Mouse (Mus musculus): Measurements from ENCODE around the gene Agk.

Agk gene

GRCm38 (mm10) chr6:40388660-40389059 is 63.7 kb downstream of the Agk start:
- Histone ChIP-seq H3K27me3 (ENCODE audit: insufficient read depth, low read length) (no peaks in the 10 kb centered on the region), H3K4me3 (replicated peaks; ENCODE audit: low read length) (no peak overlapping the region), H3K9me3 (ENCODE audit: low read length) (peaks cover 30% of the 10 kb centered on the region), H3K4me1 (replicated peaks; ENCODE audit: low read depth, low read length) (no peaks in the 10 kb centered on the region), H3K36me3 (ENCODE audit: insufficient read depth, low read length) (peaks cover 81% of the 10 kb centered on the region)
- TF ChIP-seq CTCF (conservative IDR thresholded peaks at IDR 0.05; ENCODE audit: low read length) (no peak), POU5F1 (IDR thresholded peaks at IDR 0.05; ENCODE audit: borderline replicate concordance, low read length) (no peak), NANOG (IDR thresholded peaks at IDR 0.05; ENCODE audit: borderline replicate concordance, low read length) (no peak)

DNA sequence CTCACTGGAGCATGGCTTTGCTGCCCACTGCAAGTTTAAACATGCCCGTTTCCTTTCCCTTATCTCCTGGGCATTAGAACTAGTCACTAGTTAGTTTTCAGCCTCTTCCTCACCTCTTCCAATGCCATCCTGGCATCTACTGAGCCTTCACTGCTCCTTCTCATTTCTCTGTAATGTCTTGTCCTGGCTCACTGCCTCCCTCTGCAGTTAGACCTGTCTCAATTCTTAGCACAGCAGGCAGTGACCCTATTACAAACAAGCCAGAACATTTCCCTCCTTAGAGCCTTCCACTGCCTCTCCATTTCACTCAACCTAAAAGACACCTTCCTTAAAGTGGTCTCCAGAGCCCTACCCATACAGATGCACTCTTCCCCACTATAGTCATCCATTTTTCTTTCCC is 66.0 kb downstream of the Agk start:
- peaks cover 30% of the 10 kb centered on the region for H3K9me3 ChIP-seq (ENCODE audit: low read length)
- TF ChIP-seq NANOG (IDR thresholded peaks at IDR 0.05; ENCODE audit: borderline replicate concordance, low read length): no peak
- TF ChIP-seq CTCF (conservative IDR thresholded peaks at IDR 0.05; ENCODE audit: low read length): no peak
- no peak for TF ChIP-seq POU5F1 (IDR thresholded peaks at IDR 0.05; ENCODE audit: borderline replicate concordance, low read length)
- no peaks in the 10 kb centered on the region for H3K4me1 ChIP-seq (replicated peaks; ENCODE audit: low read depth, low read length)

GRCm38 (mm10) chr6:40393213-40393612 is 68.2 kb downstream of the Agk start:
- Histone ChIP-seq H3K27me3 (ENCODE audit: insufficient read depth, low read length) (no peaks in the 10 kb centered on the region), H3K36me3 (ENCODE audit: insufficient read depth, low read length) (peaks cover 79% of the 10 kb centered on the region), H3K4me3 (replicated peaks; ENCODE audit: low read length) (no peak overlapping the region), H3K9me3 (ENCODE audit: low read length) (peaks cover 36% of the 10 kb centered on the region), H3K4me1 (replicated peaks; ENCODE audit: low read depth, low read length) (no peaks in the 10 kb centered on the region)
- TF ChIP-seq CTCF (conservative IDR thresholded peaks at IDR 0.05; ENCODE audit: low read length) (peak; percentile 60), NANOG (IDR thresholded peaks at IDR 0.05; ENCODE audit: borderline replicate concordance, low read length) (no peak)

More for the DNA sequence above, 66.0 kb downstream of the Agk start:
- peaks cover 86% of the 10 kb centered on the region for H3K36me3 ChIP-seq (ENCODE audit: insufficient read depth, low read length)
- no peak overlapping the region for H3K4me3 ChIP-seq (replicated peaks; ENCODE audit: low read length)
- H3K27me3 ChIP-seq (ENCODE audit: insufficient read depth, low read length): no peaks in the 10 kb centered on the region

DNA sequence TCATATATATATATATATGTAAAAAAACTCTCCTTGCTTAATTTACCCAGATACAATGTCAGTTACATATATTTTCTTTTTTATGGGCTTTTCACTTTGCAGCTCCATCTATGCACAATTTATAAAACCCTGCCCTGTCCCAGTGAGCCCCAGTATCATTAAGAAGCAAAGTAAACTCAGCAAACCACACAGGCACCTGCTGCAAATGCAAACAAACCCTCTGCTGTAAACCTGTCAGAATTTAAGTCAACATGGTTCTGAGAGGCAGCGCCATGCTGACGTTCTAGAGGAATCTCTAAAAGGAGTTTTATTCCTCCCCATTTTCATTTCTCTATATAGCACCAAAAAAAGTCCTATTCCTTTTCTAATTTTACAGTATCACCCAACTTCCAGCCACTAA is 77.1 kb downstream of the Agk start:
- TF ChIP-seq CTCF (conservative IDR thresholded peaks at IDR 0.05; ENCODE audit: low read length) (no peak), POU5F1 (IDR thresholded peaks at IDR 0.05; ENCODE audit: borderline replicate concordance, low read length) (no peak), NANOG (IDR thresholded peaks at IDR 0.05; ENCODE audit: borderline replicate concordance, low read length) (no peak)
- no peak overlapping the region for H3K4me3 ChIP-seq (replicated peaks; ENCODE audit: low read length)
- H3K36me3 ChIP-seq (ENCODE audit: insufficient read depth, low read length): peaks cover 81% of the 10 kb centered on the region
- H3K4me1 ChIP-seq (replicated peaks; ENCODE audit: low read depth, low read length): no peaks in the 10 kb centered on the region
- no peaks in the 10 kb centered on the region for H3K27me3 ChIP-seq (ENCODE audit: insufficient read depth, low read length)
- peaks cover 18% of the 10 kb centered on the region for H3K9me3 ChIP-seq (ENCODE audit: low read length)

- Histone ChIP-seq H3K27me3 (ENCODE audit: insufficient read depth, low read length) (no peaks in the 10 kb centered on the region), H3K9me3 (ENCODE audit: low read length) (peaks cover 6% of the 10 kb centered on the region), H3K4me1 (replicated peaks; ENCODE audit: low read depth, low read length) (no peaks in the 10 kb centered on the region), H3K4me3 (replicated peaks; ENCODE audit: low read length) (no peak overlapping the region), H3K36me3 (ENCODE audit: insufficient read depth, low read length) (peaks cover 82% of the 10 kb centered on the region)
- TF ChIP-seq POU5F1 (IDR thresholded peaks at IDR 0.05; ENCODE audit: borderline replicate concordance, low read length): no peak
- TF ChIP-seq CTCF (conservative IDR thresholded peaks at IDR 0.05; ENCODE audit: low read length): no peak
- no peak for TF ChIP-seq NANOG (IDR thresholded peaks at IDR 0.05; ENCODE audit: borderline replicate concordance, low read length)
Measured at GRCm38 (mm10) chr6:40403640-40404285, 78.8 kb downstream of the Agk start.

DNA sequence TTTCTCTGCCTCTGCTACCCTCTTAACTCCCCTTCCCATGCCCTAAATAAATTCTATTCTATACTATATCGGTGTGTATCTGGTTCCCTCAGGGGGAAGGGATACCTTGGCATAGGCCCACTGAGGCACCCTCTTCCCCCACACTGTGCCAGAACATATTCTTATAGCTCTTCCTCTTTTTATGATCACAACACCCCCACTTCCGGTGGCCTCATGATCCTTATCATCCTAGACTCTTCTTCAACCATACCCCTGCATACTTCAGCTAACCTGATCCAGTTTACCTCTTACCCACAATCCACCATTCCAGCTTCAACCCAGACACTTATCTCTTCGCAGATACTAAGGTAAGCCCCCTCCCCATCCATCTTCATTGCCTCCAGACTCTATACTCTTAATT is 86.1 kb downstream of the Agk start:
- H3K4me1 ChIP-seq (replicated peaks; ENCODE audit: low read depth, low read length): no peaks in the 10 kb centered on the region
- peaks cover 28% of the 10 kb centered on the region for H3K36me3 ChIP-seq (ENCODE audit: insufficient read depth, low read length)
- TF ChIP-seq NANOG (IDR thresholded peaks at IDR 0.05; ENCODE audit: borderline replicate concordance, low read length): no peak
- no peak for TF ChIP-seq CTCF (conservative IDR thresholded peaks at IDR 0.05; ENCODE audit: low read length)
- no peak for TF ChIP-seq POU5F1 (IDR thresholded peaks at IDR 0.05; ENCODE audit: borderline replicate concordance, low read length)
- H3K9me3 ChIP-seq (ENCODE audit: low read length): no peaks in the 10 kb centered on the region
- no peaks in the 10 kb centered on the region for H3K27me3 ChIP-seq (ENCODE audit: insufficient read depth, low read length)
- H3K4me3 ChIP-seq (replicated peaks; ENCODE audit: low read length): no peak overlapping the region

GRCm38 (mm10) chr6:40413046-40413445 is 88.1 kb downstream of the Agk start:
- no peaks in the 10 kb centered on the region for H3K9me3 ChIP-seq (ENCODE audit: low read length)
- no peaks in the 10 kb centered on the region for H3K27me3 ChIP-seq (ENCODE audit: insufficient read depth, low read length)
- TF ChIP-seq POU5F1 (IDR thresholded peaks at IDR 0.05; ENCODE audit: borderline replicate concordance, low read length): no peak
- TF ChIP-seq CTCF (conservative IDR thresholded peaks at IDR 0.05; ENCODE audit: low read length): no peak
- no peak for TF ChIP-seq NANOG (IDR thresholded peaks at IDR 0.05; ENCODE audit: borderline replicate concordance, low read length)

GRCm38 (mm10) chr6:40413565-40413964 is 88.6 kb downstream of the Agk start:
- Histone ChIP-seq H3K27me3 (ENCODE audit: insufficient read depth, low read length) (no peaks in the 10 kb centered on the region), H3K4me3 (replicated peaks; ENCODE audit: low read length) (no peak overlapping the region), H3K4me1 (replicated peaks; ENCODE audit: low read depth, low read length) (no peaks in the 10 kb centered on the region), H3K9me3 (ENCODE audit: low read length) (no peaks in the 10 kb centered on the region), H3K36me3 (ENCODE audit: insufficient read depth, low read length) (peaks cover 4% of the 10 kb centered on the region; the same call in 1 of the 2 replicates)
- TF ChIP-seq NANOG (IDR thresholded peaks at IDR 0.05; ENCODE audit: borderline replicate concordance, low read length): no peak
- no peak for TF ChIP-seq POU5F1 (IDR thresholded peaks at IDR 0.05; ENCODE audit: borderline replicate concordance, low read length)
- no peak for TF ChIP-seq CTCF (conservative IDR thresholded peaks at IDR 0.05; ENCODE audit: low read length)

More at GRCm38 (mm10) chr6:40413046-40413445, 88.1 kb downstream of the Agk start:
- Histone ChIP-seq H3K4me1 (replicated peaks; ENCODE audit: low read depth, low read length) (no peaks in the 10 kb centered on the region), H3K4me3 (replicated peaks; ENCODE audit: low read length) (no peak overlapping the region), H3K36me3 (ENCODE audit: insufficient read depth, low read length) (peaks cover 8% of the 10 kb centered on the region)

- Histone ChIP-seq H3K27me3 (ENCODE audit: insufficient read depth, low read length) (no peaks in the 10 kb centered on the region), H3K4me3 (replicated peaks; ENCODE audit: low read length) (no peak overlapping the region), H3K4me1 (replicated peaks; ENCODE audit: low read depth, low read length) (no peaks in the 10 kb centered on the region), H3K36me3 (ENCODE audit: insufficient read depth, low read length) (no peaks in the 10 kb centered on the region), H3K9me3 (ENCODE audit: low read length) (no peaks in the 10 kb centered on the region)
- TF ChIP-seq CTCF (conservative IDR thresholded peaks at IDR 0.05; ENCODE audit: low read length): no peak
- no peak for TF ChIP-seq POU5F1 (IDR thresholded peaks at IDR 0.05; ENCODE audit: borderline replicate concordance, low read length)
- no peak for TF ChIP-seq NANOG (IDR thresholded peaks at IDR 0.05; ENCODE audit: borderline replicate concordance, low read length)
Measured at GRCm38 (mm10) chr6:40415799-40416198, 90.8 kb downstream of the Agk start.
